ENCODE assay signal across 18 mouse cellular contexts in genomic region chr13:29278156-29278555, GRCm38 (mm10).
"Had no signal": no experiment of that assay in that cellular context is flagged by ENCODE, and none has a peak within 500 bp of the region (broad histone marks: within the 10 kb centered on the region; RNA-seq: fewer than 3 reads in every experiment).

No protein-coding gene starts in this region.

- H3K36me3 ChIP-seq: intestine, embryonic 15.5 days; liver, embryonic 12.5 days; liver, embryonic 15.5 days; midbrain, embryonic 10.5 days; midbrain, embryonic 13.5 days had no signal

- H3K9me3 ChIP-seq: intestine, embryonic 15.5 days; liver, embryonic 12.5 days; liver, embryonic 15.5 days; megakaryocyte, embryonic 14.5 days; midbrain, embryonic 10.5 days; midbrain, embryonic 13.5 days had no signal

- H3K27me3 ChIP-seq: intestine, embryonic 15.5 days; liver, embryonic 12.5 days; liver, embryonic 15.5 days; midbrain, embryonic 13.5 days had no signal

- ATAC-seq: intestine, embryonic 15.5 days; liver, embryonic 12.5 days; midbrain, embryonic 13.5 days; midbrain, embryonic 16.5 days had no signal

- H3K4me3 ChIP-seq: intestine, embryonic 15.5 days; layer of hippocampus, adult 2 months; left cerebral cortex, adult 2 months; liver, embryonic 12.5 days; liver, embryonic 15.5 days; megakaryocyte, embryonic 14.5 days; midbrain, embryonic 10.5 days; midbrain, embryonic 13.5 days had no signal

- H3K4me2 ChIP-seq: intestine, embryonic 15.5 days; liver, embryonic 12.5 days; liver, embryonic 15.5 days; midbrain, embryonic 13.5 days had no signal

- DNase-seq: kidney, adult 18-20 months; kidney, postnatal 25 days; layer of hippocampus, postnatal 36 days; lung, adult 2 months; lung, postnatal 14 days; thymus, adult 18-20 months; thymus, postnatal 14 days; thymus, postnatal 4 days had no signal

- H3K9ac ChIP-seq: intestine, embryonic 15.5 days; liver, embryonic 12.5 days; liver, embryonic 15.5 days; midbrain, embryonic 13.5 days had no signal

- H3K4me1 ChIP-seq: intestine, embryonic 15.5 days; liver, embryonic 12.5 days; liver, embryonic 15.5 days had no signal

- H3K27ac ChIP-seq: intestine, embryonic 15.5 days; kidney, postnatal 0 days; layer of hippocampus, adult 2 months; left cerebral cortex, adult 2 months; liver, embryonic 12.5 days; liver, embryonic 15.5 days; midbrain, embryonic 10.5 days; midbrain, embryonic 13.5 days had no signal
